Mouse (Mus musculus) liver, embryonic 13.5 days (tissue): ENCODE data around the gene Smyd4. TPM values are rescaled to one million over a fixed set of nuclear protein-coding genes. Genes with fewer than 3 reads are reported as not detected.

Experiments
- ATAC-seq: fragments of 200-750 bp; cut with Nextera tagmentation; 2 replicates; pipeline ENCODE4 v1.8.0; 2017; ENCODE audit warnings: low read depth, mild to moderate bottlenecking, moderate number of reproducible peaks, moderate library complexity
- DNase-seq: peaks from one replicate; pipeline ENCODE4 v3.0.0; 2022
- H3K27ac ChIP-seq: fragments of 300-500 bp; sonication (generic); 2 replicates; pipeline ENCODE4 v1.5.1; 2015; ENCODE audit warnings: moderate library complexity, mild to moderate bottlenecking, inconsistent platforms
- H3K27me3 ChIP-seq: fragments of 300-500 bp; sonication (generic); 2 replicates; pipeline ENCODE4 v1.6.1; 2015; ENCODE audit warnings: mild to moderate bottlenecking, inconsistent platforms
- H3K36me3 ChIP-seq: fragments of 300-500 bp; sonication (generic); 2 replicates; pipeline ENCODE4 v1.6.1; 2015; ENCODE audit warnings: mild to moderate bottlenecking, inconsistent platforms
- H3K4me1 ChIP-seq: fragments of 300-500 bp; sonication (generic); replicated peaks from 2 replicates; pipeline ENCODE4 v1.6.1; 2015; ENCODE audit warnings: inconsistent platforms
- H3K4me2 ChIP-seq: fragments of 300-500 bp; sonication (generic); 2 replicates; pipeline ENCODE4 v1.6.1; 2015; ENCODE audit warnings: inconsistent platforms, mild to moderate bottlenecking, moderate library complexity
- H3K4me3 ChIP-seq: fragments of 300-500 bp; sonication (generic); replicated peaks from 2 replicates; pipeline ENCODE4 v1.5.1; 2015; ENCODE audit warnings: mild to moderate bottlenecking, inconsistent platforms
- H3K9ac ChIP-seq: fragments of 300-500 bp; sonication (generic); 2 replicates; pipeline ENCODE4 v1.6.1; 2015; ENCODE audit warnings: mild to moderate bottlenecking, inconsistent platforms
- H3K9me3 ChIP-seq: fragments of 300-500 bp; sonication (generic); replicated peaks from 2 replicates; pipeline ENCODE4 v1.6.1; 2016; ENCODE audit warnings: inconsistent platforms
- whole genome bisulfite sequencing: fragments of 180-500 bp; shearing (Covaris S2); methylation state at CpG from one replicate; pipeline ENCODE4 v1.1.7; 2015; ENCODE audit not compliant: insufficient replicate concordance; 5-methylcytosine and 5-hydroxymethylcytosine counted together
- polyA plus RNA-seq: library from polyadenylated mRNA; unstranded; fragments of >200 nt; fragmentation: Nextera tagmentation; extraction: Ambion mirVana; gene quantifications from 2 replicates; pipeline ENCODE4 v1.2.1, GENCODE M21; 2015

The Smyd4 gene
- polyA plus RNA-seq, 1 experiment from 2014 or later, result 5.1 TPM

DNA sequence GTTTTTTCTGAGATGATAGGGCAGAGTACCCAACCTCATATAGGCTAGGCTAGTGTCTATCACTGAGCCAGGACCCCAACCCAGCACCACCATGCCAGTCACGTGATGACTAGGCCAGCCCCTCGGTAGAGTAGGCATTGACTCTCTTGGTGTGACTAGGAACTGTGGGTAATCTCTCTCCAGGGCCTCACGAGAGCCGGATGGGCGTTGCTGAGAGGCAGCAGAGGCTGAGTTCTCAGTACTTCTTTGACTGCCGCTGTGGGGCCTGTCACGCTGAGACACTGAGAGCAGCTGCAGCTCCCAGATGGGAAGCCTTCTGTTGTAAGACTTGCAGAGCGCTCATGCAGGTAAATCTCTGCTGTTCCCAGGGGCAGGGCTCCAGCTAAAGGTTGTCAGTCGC is 51.9 kb downstream of the Smyd4 start:
- 71% methylated on average over 9 of the region's 9 CpGs for WGBS

DNA sequence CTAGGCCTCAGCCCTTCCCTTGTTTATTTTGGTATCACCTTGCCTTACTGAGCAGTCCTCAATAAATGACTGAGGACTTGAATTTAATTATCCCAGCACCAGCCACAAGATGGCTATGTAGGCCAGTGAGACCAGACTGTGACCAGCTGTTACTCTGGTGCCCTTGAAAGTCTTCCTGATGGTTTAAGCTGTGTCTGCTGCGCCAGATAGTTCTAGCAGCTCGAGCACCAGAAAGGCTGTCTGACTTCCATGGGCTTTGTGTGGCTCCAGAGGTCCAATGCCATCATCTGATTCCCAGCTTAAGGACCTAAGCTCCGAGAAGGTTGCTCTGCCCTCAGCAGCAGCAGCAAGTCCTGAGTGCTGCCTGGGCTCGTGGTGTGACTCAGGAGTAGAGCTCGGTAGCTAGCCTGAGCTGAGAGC is 54.0 kb downstream of the Smyd4 start:
- Histone ChIP-seq H3K36me3 (no peaks in the 10 kb centered on the region), H3K27me3 (no peaks in the 10 kb centered on the region), H3K27ac (0 out of 2 replicates have a peak overlapping the region, but pooled peaks have one; percentile 11), H3K4me1 (peaks cover 7% of the 10 kb centered on the region), H3K4me3 (no peak overlapping the region), H3K4me2 (no peak overlapping the region), H3K9ac (no peak overlapping the region), H3K9me3 (no peaks in the 10 kb centered on the region)
- DNase-seq (no peak), ATAC-seq (peak; percentile 51; the same call in 1 of the 2 replicates)
- 60% methylated on average over 5 of the region's 5 CpGs for WGBS

More for the DNA sequence above, 51.9 kb downstream of the Smyd4 start:
- Histone ChIP-seq H3K36me3 (no peaks in the 10 kb centered on the region), H3K4me2 (no peak overlapping the region), H3K27ac (no peak overlapping the region), H3K27me3 (no peaks in the 10 kb centered on the region), H3K9me3 (no peaks in the 10 kb centered on the region), H3K4me1 (peaks cover 7% of the 10 kb centered on the region), H3K9ac (no peak overlapping the region), H3K4me3 (no peak overlapping the region)
- no peak for DNase-seq
- ATAC-seq, result no peak

GRCm38 (mm10) chr11:75403301-75404052 is 55.2 kb downstream of the Smyd4 start:
- ATAC-seq, result no peak
- no peaks in the 10 kb centered on the region for H3K27me3 ChIP-seq
- H3K9ac ChIP-seq, result no peak overlapping the region
- H3K27ac ChIP-seq, result no peak overlapping the region
- H3K36me3 ChIP-seq, result no peaks in the 10 kb centered on the region
- no peak for DNase-seq
- H3K4me1 ChIP-seq, result peaks cover 7% of the 10 kb centered on the region
- H3K9me3 ChIP-seq, result no peaks in the 10 kb centered on the region
- no peak overlapping the region for H3K4me3 ChIP-seq
- H3K4me2 ChIP-seq, result no peak overlapping the region
- 68% methylated on average over 6 of the region's 6 CpGs for WGBS

DNA sequence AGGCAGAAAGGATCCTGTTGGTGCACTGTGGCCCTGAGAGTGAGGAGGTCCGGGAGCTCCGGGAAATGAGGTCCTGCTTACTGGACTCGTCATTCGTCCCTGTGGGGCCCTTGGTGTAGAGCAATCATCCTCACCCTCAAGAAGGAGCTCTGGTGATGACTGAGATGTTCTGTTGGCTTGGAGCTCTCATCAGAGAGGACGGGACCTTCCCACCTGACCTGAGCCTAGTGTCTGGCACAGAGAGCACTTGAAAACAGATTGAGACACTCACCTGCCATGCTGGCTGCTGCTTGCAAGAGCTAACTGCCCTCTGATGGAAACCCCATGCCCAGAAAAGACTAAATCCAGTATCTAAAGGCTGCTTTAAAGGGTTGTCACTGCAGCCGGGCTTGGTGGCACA is 56.6 kb downstream of the Smyd4 start:
- WGBS, result 74% methylated on average over 6 of the region's 6 CpGs
- H3K36me3 ChIP-seq, result peaks cover 7% of the 10 kb centered on the region; the same call in 1 of the 2 replicates
- peaks cover 7% of the 10 kb centered on the region for H3K4me1 ChIP-seq
- no peaks in the 10 kb centered on the region for H3K27me3 ChIP-seq
- no peak overlapping the region for H3K27ac ChIP-seq
- DNase-seq (no peak), ATAC-seq (no peak)
- H3K9me3 ChIP-seq, result no peaks in the 10 kb centered on the region
- H3K4me3 ChIP-seq, result no peak overlapping the region
- H3K9ac ChIP-seq, result no peak overlapping the region
- H3K4me2 ChIP-seq, result no peak overlapping the region

DNA sequence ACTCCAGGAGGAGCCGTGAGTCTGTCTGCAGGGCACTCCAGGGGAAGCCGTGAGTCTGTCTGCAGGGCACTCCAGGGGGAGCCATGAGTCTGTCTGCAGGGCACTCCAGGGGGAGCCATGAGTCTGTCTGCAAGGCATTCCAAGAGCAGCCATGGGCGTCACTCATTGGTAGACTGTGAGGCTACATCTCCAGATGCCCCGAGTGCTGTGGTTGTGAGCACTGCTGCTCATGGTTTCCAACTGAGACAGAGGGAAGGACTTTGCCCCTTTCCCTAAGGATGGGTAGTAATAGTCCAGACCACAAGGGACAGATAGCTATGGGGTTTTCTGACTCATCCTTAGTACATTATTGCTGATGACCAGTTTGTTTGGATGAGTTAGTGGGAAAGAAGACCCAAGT is 57.9 kb downstream of the Smyd4 start:
- Histone ChIP-seq H3K27ac (no peak overlapping the region), H3K4me3 (no peak overlapping the region), H3K27me3 (no peaks in the 10 kb centered on the region), H3K4me1 (peaks cover 7% of the 10 kb centered on the region), H3K4me2 (no peak overlapping the region), H3K36me3 (peaks cover 7% of the 10 kb centered on the region; the same call in 1 of the 2 replicates), H3K9ac (no peak overlapping the region), H3K9me3 (no peaks in the 10 kb centered on the region)
- DNase-seq (no peak), ATAC-seq (no peak)
- WGBS, result 66% methylated on average over 4 of the region's 4 CpGs

- no peak for ATAC-seq
- H3K27me3 ChIP-seq, result no peaks in the 10 kb centered on the region
Measured at GRCm38 (mm10) chr11:75406865-75407264, 58.6 kb downstream of the Smyd4 start.

DNA sequence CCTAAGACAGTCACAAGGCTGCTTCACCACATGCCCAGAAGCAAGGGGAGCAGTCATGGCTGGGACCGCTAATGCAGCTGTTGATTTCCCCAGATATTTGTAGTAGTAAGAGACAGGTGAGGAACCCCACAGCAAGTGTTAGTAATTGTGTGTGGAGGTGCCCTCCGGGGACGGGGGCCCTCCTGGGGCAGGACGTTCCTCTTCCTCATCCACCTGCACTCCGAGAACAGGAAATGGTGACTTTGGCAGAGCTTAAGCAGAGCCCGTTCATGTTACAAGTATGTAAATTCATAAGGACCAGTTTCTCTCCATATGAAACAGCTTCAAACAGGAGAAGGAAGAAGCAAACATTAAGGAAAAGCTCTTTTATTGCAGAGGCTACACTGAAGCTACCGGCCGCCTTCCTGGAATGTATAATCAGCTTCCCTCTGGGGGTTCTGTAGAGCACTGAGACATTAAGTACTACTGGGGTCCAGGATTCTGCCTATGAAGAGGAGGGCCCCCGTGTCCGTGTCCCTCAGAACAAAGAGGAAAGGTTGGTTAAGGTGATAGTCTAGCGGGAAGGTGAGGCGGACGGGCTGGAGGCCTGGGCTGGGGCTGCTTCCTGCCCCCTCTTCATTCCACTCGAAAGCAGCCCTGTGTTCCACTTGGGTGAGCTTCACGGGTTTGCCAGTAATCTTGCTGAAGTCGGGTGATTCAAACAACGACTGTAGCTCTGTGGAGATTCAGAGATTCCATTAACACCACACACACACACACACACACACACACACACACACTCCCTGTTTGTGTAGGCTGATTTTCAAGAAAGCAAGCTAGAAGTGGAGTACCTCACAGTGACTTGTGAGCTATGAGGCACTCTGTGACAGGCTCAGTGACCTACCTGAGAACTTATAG is 61.7 kb downstream of the Smyd4 start:
- Histone ChIP-seq H3K27ac (no peak overlapping the region), H3K36me3 (peaks cover 7% of the 10 kb centered on the region; the same call in 1 of the 2 replicates)
- no peak for DNase-seq

More at GRCm38 (mm10) chr11:75406865-75407264, 58.6 kb downstream of the Smyd4 start:
- 32% methylated on average over 3 of the region's 3 CpGs for WGBS
- peak; percentile 42 for DNase-seq
- H3K9me3 ChIP-seq, result no peaks in the 10 kb centered on the region
- H3K9ac ChIP-seq, result no peak overlapping the region
- no peak overlapping the region for H3K4me3 ChIP-seq
- peaks cover 7% of the 10 kb centered on the region for H3K4me1 ChIP-seq
- H3K4me2 ChIP-seq, result no peak overlapping the region
- peaks cover 7% of the 10 kb centered on the region; the same call in 1 of the 2 replicates for H3K36me3 ChIP-seq
- H3K27ac ChIP-seq, result no peak overlapping the region

DNA sequence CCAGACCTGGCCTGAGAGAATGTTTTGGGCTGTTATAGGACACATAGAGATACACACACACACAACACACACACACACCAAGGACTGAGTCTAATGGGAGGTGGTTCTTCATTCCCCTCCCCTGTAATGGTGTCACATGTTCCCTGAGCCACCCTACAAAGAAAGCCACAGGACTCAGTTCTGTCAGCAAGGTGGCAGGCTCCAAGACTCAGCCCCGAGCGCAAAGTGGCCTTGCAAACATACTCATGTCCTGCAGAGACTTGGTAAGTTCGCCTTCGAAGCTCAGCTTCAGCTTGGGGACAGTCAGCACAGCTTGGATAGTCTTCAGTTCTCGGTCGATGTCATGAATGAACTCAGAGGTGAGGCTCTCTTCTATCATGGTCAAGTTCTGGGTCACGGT is 62.4 kb downstream of the Smyd4 start:
- Histone ChIP-seq H3K36me3 (peaks cover 7% of the 10 kb centered on the region; the same call in 1 of the 2 replicates), H3K27ac (no peak overlapping the region)
- 74% methylated on average over 7 of the region's 7 CpGs for WGBS

More for the DNA sequence above, 61.7 kb downstream of the Smyd4 start:
- no peaks in the 10 kb centered on the region for H3K9me3 ChIP-seq
- ATAC-seq, result no peak
- H3K4me2 ChIP-seq, result no peak overlapping the region
- H3K9ac ChIP-seq, result no peak overlapping the region
- H3K4me1 ChIP-seq, result no peaks in the 10 kb centered on the region; the same call in 1 of the 2 replicates
- no peak overlapping the region for H3K4me3 ChIP-seq
- H3K27me3 ChIP-seq, result no peaks in the 10 kb centered on the region
- WGBS, result 55% methylated on average over 17 of the region's 17 CpGs

DNA sequence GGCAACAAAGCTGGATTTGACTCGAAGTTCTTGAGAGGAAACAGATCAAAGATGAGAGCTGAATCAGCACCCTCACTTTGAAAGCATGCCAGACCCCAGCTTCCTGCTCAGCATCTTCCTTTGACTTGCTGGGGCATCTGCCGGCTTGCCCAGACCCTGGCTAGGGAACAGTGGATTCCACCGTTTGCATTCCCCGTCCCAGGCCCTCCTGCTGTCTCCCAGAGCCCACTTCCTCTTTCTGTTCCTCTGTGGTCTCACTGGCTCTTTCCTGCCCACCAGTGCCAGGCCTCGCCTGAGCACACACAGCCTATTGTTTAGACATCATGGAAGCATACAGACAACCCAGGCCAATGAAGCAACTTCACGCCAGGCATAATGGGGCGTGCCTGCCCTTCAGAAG is 66.9 kb downstream of the Smyd4 start:
- 28% methylated on average over 7 of the region's 7 CpGs for WGBS

More for the DNA sequence above, 62.4 kb downstream of the Smyd4 start:
- ATAC-seq (no peak), DNase-seq (no peak)
- Histone ChIP-seq H3K4me1 (peaks cover 5% of the 10 kb centered on the region; the same call in 1 of the 2 replicates), H3K4me3 (no peak overlapping the region), H3K9ac (no peak overlapping the region), H3K9me3 (no peaks in the 10 kb centered on the region), H3K27me3 (no peaks in the 10 kb centered on the region), H3K4me2 (no peak overlapping the region)

DNA sequence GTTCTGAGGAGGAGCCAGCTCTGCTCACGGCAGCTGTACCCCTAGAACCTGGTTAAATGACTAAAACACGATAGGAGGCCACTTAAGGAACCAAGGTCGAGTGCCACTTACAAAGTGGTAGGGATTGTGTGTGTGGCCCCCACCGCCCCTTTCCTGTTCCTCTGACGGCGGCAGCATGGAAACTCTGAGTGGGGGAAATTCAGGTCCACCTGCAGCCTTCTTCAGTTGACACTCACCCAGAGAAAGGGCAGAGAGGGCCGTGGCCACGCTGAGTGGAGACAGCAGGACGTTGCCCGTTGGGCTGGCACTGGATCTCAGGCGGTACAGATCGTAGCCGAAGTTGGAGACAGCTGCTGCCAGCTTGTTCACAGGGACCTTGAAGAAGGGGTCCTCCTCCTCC is 67.8 kb downstream of the Smyd4 start:
- H3K4me3 ChIP-seq, result no peak overlapping the region
- no peak overlapping the region for H3K9ac ChIP-seq
- H3K4me2 ChIP-seq, result no peak overlapping the region
- H3K27me3 ChIP-seq, result no peaks in the 10 kb centered on the region
- no peaks in the 10 kb centered on the region; the same call in 1 of the 2 replicates for H3K36me3 ChIP-seq
- H3K27ac ChIP-seq, result no peak overlapping the region
- H3K9me3 ChIP-seq, result no peaks in the 10 kb centered on the region
- DNase-seq, result no peak
- H3K4me1 ChIP-seq, result peaks cover 13% of the 10 kb centered on the region
- ATAC-seq, result no peak
- 66% methylated on average over 13 of the region's 13 CpGs for WGBS

More for the DNA sequence above, 66.9 kb downstream of the Smyd4 start:
- Histone ChIP-seq H3K4me2 (no peak overlapping the region), H3K36me3 (no peaks in the 10 kb centered on the region; the same call in 1 of the 2 replicates), H3K4me3 (no peak overlapping the region), H3K9me3 (no peaks in the 10 kb centered on the region), H3K4me1 (peaks cover 8% of the 10 kb centered on the region), H3K27ac (no peak overlapping the region), H3K27me3 (no peaks in the 10 kb centered on the region), H3K9ac (no peak overlapping the region)
- DNase-seq, result no peak
- ATAC-seq, result no peak

GRCm38 (mm10) chr11:75420037-75420436 is 71.8 kb downstream of the Smyd4 start:
- H3K36me3 ChIP-seq, result no peaks in the 10 kb centered on the region; the same call in 1 of the 2 replicates
- DNase-seq, result no peak
- no peak overlapping the region for H3K4me2 ChIP-seq
- no peaks in the 10 kb centered on the region for H3K9me3 ChIP-seq
- WGBS, result 65% methylated on average over 7 of the region's 7 CpGs
- no peak overlapping the region for H3K27ac ChIP-seq
- no peak overlapping the region for H3K4me3 ChIP-seq
- ATAC-seq, result no peak
- no peak overlapping the region for H3K9ac ChIP-seq
- H3K4me1 ChIP-seq, result peaks cover 21% of the 10 kb centered on the region
- H3K27me3 ChIP-seq, result peaks cover 3% of the 10 kb centered on the region; the same call in 1 of the 2 replicates
